Mouse (Mus musculus) megakaryocyte, embryonic 14.5 days (primary cell): Measurements from ENCODE around the gene Slc39a3.

ENCODE experiments used
- FLI1 ChIP-seq: IDR thresholded peaks from 2 replicates; pipeline ENCODE4 v1.6.1; 2012; ENCODE audit warnings: low read length, inconsistent platforms, mixed read lengths
- GATA1 ChIP-seq: IDR thresholded peaks from 3 replicates; pipeline ENCODE4 v1.6.1; 2012; ENCODE audit warnings: mixed read lengths, low read length, inconsistent platforms, borderline replicate concordance

GRCm38 (mm10) chr10:80996501-80996900 is 40.7 kb downstream of the Slc39a3 start:
- no peak for TF ChIP-seq GATA1
- TF ChIP-seq FLI1: no peak
